Mouse (Mus musculus): ENCODE measurements around the gene Ddx51. TPM values are rescaled to one million over a fixed set of nuclear protein-coding genes. Genes with fewer than 3 reads are reported as not detected.

Gene Ddx51
- total RNA-seq, 2 experiments from 2014 or later = 7.9 to 10.4 TPM

DNA sequence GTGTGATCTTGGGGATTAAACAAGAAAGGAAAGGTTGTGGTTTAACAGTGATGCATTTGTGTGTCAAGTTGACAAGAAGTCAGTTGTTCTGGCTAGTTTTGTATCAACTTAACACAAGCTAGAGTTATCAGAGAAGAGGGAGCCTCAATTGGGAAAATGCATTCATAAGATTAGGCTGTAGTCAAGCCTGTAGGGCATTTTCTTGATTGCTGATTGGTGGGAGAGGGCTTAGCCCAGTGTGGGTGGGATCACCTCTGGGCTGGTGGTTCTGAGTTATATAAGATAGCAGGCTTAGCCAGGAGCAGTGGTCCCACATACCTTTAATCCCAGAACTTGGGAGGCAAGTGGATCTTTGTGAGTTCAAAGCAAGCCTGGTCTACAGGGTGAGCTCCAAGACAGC is 6.9 kb upstream of the Ddx51 start:
- intact Hi-C loops (cut with DNase I) = no loop called here
- DNase-seq = no peak

DNA sequence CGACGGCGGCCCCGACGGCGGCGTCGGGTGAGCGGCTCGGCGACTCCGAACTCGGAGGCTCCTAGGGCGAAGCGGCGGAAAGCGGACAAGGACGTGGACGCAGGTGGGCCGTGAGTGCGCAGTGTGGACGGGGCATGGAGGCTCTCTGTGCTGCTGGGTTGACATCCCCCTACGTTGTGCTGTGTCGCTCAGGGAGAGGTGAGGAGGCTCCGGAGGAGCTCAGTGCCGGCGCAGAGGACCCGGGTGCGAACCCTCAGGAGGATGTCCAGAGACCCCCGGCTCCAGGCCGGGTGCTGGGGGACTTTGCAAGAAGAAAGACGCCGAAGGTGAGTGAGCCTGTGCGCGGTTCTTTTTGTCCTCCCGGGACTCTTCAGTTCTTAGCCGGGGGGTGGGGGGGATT is 435 bp downstream of the Ddx51 start:
- intact Hi-C loops (cut with DNase I) = no loop called here
- no peak for DNase-seq

DNA sequence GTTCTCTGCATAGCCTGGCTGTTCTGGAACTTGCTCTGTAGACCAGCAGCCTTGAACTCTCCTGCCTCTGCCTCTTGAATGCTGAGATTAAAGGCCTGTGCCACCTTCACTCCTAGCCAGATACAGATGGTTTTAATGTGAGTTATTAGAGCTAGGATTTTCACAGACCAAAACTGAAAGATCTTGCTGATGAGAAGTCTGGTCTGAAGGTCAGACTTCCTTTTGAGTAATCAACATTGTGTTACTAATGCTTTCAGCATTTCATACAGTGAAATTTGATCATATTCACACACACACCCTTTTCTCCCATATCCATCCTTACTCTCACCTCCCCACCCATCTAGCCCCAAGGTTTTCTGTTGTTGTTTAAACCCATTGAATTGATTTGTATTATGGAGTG is 6.4 kb downstream of the Ddx51 start:
- DNase-seq = no peak

DNA sequence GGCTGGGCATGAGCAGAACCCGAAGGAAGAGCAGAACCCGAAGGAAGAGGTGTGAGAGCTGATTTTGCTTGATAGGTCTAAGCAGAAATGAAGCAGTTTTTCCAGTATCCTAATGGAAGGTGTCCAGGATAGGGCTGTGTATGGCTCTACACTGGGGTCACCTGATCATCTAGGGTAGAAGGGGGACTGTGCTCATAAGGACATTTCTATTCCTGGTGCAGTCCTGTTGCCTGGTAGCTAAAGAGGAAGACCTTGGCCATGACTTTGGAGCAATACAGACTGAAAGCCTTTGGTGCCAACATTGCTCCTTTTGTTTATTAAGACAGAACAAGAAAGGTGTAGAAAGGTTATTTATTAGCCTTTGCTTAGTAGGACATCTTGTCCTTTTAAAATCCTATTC is 10.8 kb downstream of the Ddx51 start:
- intact Hi-C loops (cut with DNase I) = no loop called here
- no peak for DNase-seq

More for the DNA sequence above, 6.4 kb downstream of the Ddx51 start:
- intact Hi-C loops (cut with DNase I) = no loop called here

DNA sequence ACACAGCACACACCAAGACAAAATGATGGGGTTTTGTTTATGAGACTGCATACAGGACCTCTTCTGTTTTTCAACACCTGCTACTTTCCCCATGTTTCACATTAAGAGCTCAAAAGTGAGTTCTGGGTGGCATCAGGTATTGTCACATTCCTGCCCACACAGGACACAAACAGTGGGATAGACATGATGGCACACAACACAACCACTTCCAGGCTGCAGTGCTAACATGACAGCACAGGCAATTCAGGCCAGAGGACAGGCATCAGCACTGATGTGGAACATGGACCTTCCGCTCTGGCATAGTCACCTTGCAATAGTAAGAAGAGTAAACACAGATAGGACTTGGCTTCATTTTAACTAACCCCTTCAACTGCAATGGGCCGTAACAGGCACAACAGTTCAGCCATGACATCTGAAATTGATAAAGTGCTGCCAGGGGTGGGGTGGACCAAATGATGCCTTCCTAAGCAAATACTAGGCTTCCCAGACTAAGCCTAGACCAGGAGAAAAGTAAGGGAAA is 11.6 kb downstream of the Ddx51 start:
- intact Hi-C loops (cut with DNase I) = no loop called here
- DNase-seq = no peak

DNA sequence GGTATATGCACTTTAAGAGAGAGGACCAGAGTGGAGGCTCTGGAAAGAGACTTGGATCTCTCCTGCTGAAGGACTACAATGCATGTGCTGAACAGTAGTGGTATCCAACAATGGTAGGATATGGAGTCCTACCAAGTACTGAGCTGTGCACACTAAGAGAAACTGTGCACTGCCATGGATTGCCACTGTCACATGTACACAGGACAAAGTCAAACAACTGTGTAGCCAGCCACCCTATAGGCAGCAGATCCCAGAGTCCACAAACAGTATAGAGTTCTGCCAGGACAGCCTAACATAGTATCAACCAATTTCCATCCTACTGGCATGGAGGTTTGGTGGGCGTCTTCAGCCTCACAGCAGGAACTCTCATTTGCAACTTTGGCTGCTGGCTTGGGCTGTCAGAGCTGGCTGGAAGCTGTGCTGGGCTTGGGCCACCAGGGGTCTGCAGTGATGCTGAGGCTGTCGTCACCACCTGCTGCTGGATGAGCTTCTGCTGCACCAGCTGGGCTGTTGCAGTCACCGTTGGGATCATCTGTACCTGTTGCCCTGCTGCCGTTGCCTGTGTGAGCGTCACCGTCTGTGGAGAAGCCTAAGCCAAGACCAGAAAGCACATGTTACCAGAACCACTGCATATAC is 12.4 kb downstream of the Ddx51 start:
- intact Hi-C loops (cut with DNase I) = no loop called here
- DNase-seq = no peak

DNA sequence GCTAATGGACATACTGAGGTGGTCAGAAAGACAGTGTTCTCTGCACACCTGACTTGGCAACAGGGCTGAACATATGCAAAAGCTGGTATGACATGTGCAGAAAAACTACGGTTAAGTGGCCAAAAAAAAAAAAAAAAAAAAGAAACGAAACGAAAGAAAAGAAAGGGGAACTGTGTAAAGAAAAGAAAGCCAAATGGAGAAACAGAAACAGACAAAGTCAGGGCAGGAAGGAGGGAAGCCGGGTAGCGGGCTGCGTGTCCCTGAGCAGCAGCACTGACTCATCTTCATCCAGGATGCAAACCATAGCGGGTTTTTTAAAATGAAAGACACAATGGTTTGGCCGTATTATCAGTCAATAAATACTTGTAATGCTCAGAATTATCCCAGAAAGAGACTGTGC is 28.8 kb downstream of the Ddx51 start:
- intact Hi-C loops (cut with DNase I) = no loop called here
- DNase-seq = no peak

DNA sequence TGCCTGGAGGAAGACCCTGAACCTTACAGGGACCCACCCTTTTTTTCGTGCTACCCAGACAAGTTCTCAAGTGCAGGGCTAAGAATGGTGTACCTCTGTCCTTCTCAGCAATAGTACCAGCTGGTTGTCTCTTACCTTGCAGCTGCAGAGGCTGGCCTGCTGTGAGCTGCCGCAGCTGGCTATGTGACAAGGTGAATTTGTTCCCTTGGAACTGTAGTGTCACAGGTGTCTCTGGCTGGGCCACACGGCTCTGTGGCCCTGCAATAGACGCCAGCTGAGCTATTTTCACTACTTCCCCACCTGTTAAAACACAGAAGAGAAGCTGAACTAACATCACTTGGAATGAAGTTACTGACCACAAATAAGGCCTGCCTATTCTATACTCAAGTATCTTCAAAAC is 45.4 kb downstream of the Ddx51 start:
- intact Hi-C loops (cut with DNase I) = no loop called here
- no peak for DNase-seq

DNA sequence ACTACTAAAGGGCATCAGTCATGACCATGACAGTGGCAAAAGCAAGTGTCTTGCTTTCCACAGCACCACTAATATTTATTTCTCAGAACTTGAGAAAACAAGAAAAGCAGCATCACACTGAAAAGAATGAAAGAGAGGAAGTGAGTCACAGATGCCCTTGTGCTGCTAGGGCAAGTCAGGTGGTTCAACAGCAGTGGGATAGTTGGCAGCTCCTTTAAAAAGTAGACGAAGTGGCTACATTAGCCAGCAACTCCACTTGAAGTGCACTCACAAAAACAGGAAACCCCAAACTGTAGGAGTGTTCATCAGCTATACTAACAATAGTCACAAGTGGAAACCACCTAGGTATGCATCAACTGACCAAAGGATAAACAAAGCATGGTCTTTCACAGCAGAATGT is 50.8 kb downstream of the Ddx51 start:
- DNase-seq = no peak
- intact Hi-C loops (cut with DNase I) = no loop called here

DNA sequence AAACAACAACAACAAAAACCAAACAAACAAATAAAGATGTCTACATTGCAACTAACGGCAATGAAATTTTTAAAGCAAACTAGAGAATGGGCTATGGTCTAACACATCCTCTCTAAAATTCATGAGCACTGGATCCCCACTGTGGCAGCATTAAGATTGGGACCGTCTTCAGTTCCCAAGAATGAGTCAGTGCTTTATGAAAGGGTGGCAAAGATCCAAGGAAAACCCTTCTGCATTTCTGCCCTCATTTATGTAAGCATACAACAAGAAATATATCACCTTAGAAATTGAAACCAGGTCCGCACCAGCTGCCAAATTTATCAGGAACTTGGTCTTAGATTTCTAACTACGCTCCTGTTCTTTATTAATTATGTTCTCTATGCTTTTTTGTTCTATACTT is 56.0 kb downstream of the Ddx51 start:
- intact Hi-C loops (cut with DNase I) = no loop called here
- DNase-seq = no peak

Small RNA genes within 50 kb of the gene (microRNA-seq; reads per million reads assigned to microRNA genes)
- gene Mir7026 = 0 to 1.1 reads per million in 2 experiments

Other genes starting within 250 kb of the Ddx51 start
- gene Fbrsl1, start 204.9 kb upstream of the Ddx51 start, total RNA-seq (2021) = 10 to 100 TPM; 30.4 to 32.9 TPM
- gene Galnt9, start 109.1 kb upstream of the Ddx51 start, total RNA-seq (2021) = not detected
- 10 to 100 TPM; 13.0 to 14.4 TPM for gene Noc4l, start within 50 bp of the Ddx51 start, total RNA-seq (2021)
- gene Ep400, start 117.3 kb downstream of the Ddx51 start, total RNA-seq (2021) = 10 to 100 TPM; 21.4 TPM
- gene Pus1, start 127.2 kb downstream of the Ddx51 start, total RNA-seq (2021) = 1 to 10 TPM; 8.1 to 9.7 TPM
- 10 to 100 TPM; 46.3 to 49.4 TPM for gene Ulk1, start 156.6 kb downstream of the Ddx51 start, total RNA-seq (2021)
- 10 to 100 TPM; 12.3 to 14.1 TPM for gene Hscb, start 186.3 kb downstream of the Ddx51 start, total RNA-seq (2021)
- 1 to 10 TPM; 1.1 to 1.3 TPM for gene Chek2, start 186.5 kb downstream of the Ddx51 start, total RNA-seq (2021)
- 10 to 100 TPM; 12.6 to 13.9 TPM for gene Ttc28, start 226.4 kb downstream of the Ddx51 start, total RNA-seq (2021)